Mouse (Mus musculus) adrenal gland, postnatal 36 days (tissue): ENCODE results near the gene Socs7. TPM values are rescaled to one million over a fixed set of nuclear protein-coding genes. Genes with fewer than 3 reads are reported as not detected.

Experiments used
- DNase-seq, 2 experiments: peaks; one replicate each; pipeline ENCODE4 v3.0.0; 2021; ENCODE audit warnings: mixed read lengths in 1 of 2
- total RNA-seq, 2 experiments: library from RNA; stranded (reverse); gene quantifications; 2 replicates each; pipeline ENCODE4 v1.2.3; 2021

The Socs7 gene
- total RNA-seq, 2 experiments from 2014 or later = 20.6 to 22.1 TPM

- peak; percentile 61 to 78 for DNase-seq
Observed at GRCm38 (mm10) chr11:97387811-97388210, 25.5 kb downstream of the Socs7 start.

DNA sequence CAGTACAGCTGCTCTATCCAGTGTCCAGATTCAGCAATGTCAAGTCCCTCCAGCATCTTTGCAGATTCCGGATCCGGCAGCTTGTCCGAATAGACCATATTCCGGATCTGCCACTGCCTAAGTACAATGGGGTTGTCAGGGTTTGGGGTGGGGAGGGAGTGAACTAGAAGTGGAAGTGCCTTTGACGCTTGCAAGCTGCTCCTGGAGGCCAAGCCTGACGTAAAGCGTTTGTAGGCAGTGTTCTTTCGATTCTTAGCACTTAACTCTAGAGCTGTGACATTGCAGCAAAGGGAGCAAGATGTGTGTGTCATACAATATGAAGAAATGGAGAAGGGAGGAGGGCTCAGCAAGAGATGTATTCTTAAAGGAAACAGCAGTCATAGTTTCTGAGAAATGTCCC lies 26.8 kb downstream of the Socs7 start:
- DNase-seq = no peak

- no peak for DNase-seq
Observed at GRCm38 (mm10) chr11:97393658-97394057, 31.3 kb downstream of the Socs7 start.

- DNase-seq = no peak
Observed at GRCm38 (mm10) chr11:97394146-97394545, 31.8 kb downstream of the Socs7 start.

- no peak for DNase-seq
Observed at GRCm38 (mm10) chr11:97398506-97398905, 36.2 kb downstream of the Socs7 start.

DNA sequence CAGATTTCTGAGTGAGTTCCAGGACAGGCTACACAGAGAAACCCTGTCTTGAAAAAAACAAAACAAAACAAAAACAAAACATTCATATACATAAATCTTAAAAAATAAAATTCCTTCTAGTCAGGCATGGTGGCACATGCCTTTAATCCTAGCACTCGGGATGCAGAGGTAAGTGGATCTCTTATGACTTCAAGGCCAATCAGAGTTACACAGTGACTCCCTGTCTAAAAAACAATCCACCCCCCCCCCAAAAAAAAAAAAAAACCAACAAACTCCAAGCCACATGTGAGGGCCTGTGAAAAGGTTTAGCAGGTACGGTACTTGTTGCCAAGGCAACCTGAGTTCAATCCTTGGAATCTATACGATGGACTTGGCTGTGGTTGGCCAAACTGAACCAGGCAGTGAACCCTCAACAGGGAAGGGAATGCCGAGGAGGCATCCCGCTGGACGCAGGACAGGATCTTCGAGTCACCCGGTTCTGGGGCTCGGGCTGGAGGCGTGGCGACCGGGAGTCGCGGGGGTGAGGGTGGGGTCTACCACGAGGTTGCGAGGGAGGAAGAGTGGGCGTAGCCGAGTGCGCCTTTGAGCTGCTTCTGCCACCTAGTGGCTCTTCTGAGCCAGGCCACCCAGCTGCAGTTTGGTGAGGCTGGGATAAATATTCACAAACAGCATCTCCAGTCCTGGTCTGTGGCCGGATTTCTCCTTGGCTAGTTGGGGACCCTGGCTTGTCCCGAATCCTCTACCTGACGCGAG lies 37.8 kb downstream of the Socs7 start:
- peak; percentile 88 to 90 for DNase-seq

GRCm38 (mm10) chr11:97401082-97401481 lies 38.7 kb downstream of the Socs7 start:
- no peak for DNase-seq

DNA sequence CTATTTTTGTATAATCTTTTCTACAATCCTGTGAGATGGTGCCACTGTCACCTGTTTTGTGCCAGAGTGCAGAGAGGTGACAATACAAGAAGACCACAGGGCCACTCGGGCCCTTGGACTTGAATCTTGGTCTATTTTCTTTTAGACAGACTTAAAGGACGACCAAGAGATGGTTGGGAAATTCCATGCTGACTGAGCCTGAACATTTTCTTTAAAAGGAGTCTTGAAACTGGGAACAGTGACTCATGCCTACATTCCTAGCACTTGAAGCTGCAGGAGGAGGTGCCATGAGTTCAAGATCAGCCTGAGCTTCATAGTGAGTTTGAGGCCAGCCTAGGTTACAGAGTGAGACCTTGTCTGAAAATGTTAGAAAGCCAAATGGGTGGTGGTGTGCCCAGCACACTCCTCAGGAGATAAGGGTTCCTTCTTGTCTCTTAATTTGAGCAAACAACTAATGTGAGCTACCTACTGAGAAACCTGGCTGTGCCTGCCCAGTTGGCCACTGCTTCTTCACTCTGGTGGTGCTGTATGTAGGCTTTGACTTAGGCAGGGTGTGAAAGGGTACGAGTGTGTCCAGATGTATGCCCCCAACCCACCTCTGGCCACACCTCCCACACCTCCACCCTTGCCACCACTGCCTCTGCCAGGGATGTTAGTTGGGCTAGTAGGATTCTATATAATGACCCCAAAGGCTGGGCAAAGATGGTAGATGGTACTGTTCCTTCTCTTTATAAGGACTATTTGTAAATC lies 39.5 kb downstream of the Socs7 start:
- DNase-seq = no peak

- DNase-seq = no peak
Observed at GRCm38 (mm10) chr11:97402746-97403145, 40.4 kb downstream of the Socs7 start.

DNA sequence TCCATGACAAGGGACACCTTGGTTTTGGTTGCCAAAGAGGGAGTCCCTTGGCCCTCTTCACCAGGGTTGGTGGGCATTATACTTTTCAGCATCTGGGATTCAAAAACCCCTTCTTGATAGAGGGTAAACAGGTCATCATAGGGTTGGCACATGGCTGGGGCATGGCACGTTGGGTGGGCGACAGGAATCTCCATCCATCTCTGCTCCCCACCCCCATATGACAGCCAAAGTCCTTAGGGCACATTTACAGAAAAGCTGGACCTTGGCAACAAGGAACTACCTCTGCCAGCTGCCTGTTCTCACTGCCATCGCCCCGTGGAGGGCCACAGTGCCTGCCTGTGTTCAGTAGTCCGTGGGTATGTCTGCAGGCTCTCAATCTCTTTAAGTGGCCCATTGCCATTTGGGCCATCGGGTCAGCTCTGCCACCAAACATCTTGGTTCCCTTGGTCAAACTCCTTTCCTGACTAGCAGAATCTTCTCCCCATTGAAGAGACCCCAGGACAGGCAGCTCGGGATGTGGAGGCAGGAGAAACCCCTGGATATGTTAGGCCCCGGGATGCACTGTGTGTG lies 41.3 kb downstream of the Socs7 start:
- no peak for DNase-seq

- DNase-seq = peak; percentile 63 to 77
Observed at GRCm38 (mm10) chr11:97404184-97404760, 41.9 kb downstream of the Socs7 start.

DNA sequence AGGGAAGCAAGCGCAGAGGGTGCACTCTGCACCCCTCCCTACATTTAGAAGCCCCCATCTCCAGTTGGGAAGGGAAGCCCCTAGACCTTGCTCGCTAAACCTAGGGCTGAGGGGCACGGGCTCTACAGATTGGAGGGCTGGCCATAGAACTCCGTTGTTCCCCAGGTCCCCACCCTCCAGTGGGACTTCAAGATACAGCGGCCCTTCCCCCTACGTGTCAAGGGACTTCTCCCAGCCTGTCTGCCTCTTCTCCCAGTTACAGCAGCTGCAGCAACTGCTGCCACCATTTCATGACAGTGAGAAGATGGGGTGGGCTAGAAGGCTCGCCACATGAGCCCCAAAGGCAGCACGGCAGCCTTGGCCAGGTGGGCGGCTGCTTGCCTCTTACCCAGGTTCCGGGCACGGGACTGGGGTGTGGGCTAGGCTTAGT lies 42.4 kb downstream of the Socs7 start:
- DNase-seq = no peak

DNA sequence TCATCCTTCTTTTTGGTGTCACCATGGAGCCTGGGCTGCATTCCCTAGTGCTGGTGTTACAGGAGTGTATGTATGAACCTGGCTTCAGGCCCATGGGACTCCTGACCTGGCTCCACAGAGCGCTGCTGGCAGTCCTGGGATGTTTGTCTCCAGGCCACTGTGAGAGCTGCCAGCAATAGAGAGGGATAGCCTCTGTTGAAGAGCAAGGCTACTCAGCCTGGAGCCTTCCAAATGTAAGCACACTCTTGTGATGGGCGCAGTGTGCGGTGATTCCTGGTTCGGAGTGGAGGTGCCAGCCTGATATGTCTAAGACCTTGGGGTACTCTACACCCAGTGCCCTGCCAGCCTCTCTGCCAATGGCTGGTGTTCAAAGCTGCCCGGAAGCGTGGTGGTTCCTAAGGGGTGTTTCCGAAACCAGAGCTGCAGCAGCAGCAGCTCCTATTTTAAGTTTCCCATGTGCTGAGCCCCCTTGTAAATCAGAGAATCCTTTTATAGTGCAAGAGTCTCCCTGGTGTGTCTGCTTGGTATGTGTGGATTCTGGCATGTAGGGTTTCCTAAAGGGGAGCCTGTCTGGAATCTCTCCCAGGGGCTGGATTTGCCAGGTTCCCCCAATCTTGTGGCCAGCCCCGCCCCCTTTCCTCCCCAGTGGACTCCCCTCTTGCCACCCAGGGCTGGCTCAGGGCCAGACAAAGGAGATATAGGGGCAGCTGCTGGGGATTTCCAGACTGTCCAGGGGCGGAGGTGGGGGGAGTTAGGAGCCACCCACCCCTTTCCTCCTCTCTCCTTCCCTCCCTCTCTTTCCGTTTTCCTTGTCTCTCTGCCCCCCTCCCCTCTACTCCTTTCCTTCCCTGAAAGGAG lies 44.0 kb downstream of the Socs7 start:
- DNase-seq = no peak

GRCm38 (mm10) chr11:97407456-97407855 lies 45.1 kb downstream of the Socs7 start:
- no peak for DNase-seq

- peak; percentile 78 to 87 for DNase-seq
Observed at GRCm38 (mm10) chr11:97408171-97408570, 45.8 kb downstream of the Socs7 start.

GRCm38 (mm10) chr11:97410958-97411357 lies 48.6 kb downstream of the Socs7 start:
- no peak for DNase-seq

- peak; percentile 35 to 60 for DNase-seq
Observed at GRCm38 (mm10) chr11:97412117-97412516, 49.8 kb downstream of the Socs7 start.

GRCm38 (mm10) chr11:97412808-97413347 lies 50.5 kb downstream of the Socs7 start:
- no peak for DNase-seq

DNA sequence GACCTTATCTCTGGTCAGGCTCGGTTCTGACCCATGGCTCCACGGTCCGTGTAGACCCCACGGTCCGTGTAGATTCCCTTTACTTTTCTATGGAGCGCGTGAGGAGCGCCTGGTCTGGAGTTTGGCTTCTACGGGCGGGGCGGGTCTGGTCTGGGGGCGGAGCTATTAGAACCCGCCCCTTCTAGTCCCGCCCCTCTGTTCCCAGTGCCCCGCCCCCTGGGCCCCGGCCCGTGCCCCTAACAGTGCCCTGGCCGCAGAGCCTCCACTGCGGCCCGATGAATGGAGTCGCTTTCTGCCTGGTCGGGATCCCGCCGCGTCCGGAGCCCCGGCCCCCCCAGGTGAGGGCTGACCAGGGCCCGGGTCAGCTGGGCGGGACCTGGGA lies 53.0 kb downstream of the Socs7 start, which contains the start of gene Arhgap23:
TSS of gene Arhgap23 (plus strand) at position 204 of the 382 bp plus-strand sequence.
- peak; percentile 84 to 91 for DNase-seq

DNA sequence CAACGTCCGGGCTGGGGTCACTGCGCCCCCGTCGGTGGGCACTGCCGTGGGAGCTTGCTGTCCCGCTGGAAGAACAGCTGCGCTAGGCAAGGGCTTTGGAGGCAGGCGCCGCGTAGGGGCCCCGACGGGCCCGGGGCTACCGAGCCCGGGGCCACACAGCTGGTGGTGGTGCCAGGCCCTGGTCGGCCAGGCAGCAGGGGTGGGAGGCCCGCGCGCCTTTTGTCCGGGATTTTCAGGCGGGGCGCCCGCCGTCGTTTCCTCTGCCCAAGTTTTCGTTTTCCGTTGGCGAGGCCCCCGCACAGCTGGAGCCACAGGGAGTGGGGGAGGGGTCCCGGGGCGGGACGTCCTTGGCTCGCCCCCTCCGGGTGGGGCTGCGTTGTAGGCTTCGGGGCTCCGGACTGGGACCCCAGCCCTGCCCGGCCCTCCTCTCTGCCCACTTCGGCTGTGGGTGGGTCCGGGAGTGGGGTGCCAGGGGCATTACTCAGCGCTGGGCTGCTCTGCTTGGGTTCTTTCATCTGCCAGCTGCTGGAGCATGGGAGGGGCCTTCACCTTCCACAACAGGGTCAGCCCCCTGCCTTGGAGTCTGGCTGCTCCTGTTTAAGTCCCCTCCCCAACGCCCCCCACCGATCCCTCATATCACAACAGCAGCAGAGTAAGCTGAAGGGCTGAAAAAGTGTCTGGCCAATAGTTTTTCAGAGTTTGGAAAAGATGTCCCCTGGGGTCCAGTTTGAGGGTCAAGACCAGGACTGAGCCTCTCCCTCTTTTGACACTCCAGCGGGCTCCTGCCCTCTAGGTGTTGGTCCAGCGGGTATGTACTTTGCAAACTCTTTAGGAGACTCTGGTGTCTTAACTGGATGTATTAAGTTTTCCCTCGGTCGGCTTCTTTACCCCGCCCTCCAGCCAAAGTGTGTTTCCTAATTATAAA lies 53.6 kb downstream of the Socs7 start:
- peak; percentile 63 to 74 for DNase-seq
